Mouse (Mus musculus): ENCODE data around the gene Prcc.

Gene Prcc

GRCm38 (mm10) chr3:87885281-87886003, at the start of gene Prcc:
Prcc (minus strand) TSS chr3:87885608.
- peak; percentile 96 for DNase-seq

DNA sequence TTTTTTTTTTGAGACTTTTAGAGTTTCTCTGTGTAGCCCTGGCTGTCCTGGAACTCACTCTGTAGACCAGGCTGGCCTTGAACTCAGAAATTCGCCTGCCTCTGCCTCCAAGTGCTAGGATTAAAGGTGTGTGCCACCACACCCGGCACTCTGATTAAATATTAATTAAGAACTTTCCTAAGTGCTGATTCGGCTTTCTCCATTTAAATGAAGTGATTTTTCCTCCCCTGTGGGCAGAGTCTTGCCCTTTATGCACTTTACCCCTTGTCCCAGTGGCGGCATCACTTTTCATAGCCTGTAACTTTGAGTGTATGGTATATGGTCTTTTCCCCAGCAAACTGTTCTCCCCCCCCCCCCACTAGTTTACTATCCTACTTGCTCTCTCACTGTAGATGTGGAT, 49.8 kb upstream of the Prcc start:
- no peak for DNase-seq

GRCm38 (mm10) chr3:87934501-87934900, 49.1 kb upstream of the Prcc start:
- DNase-seq: no peak

GRCm38 (mm10) chr3:87934026-87934425, 48.6 kb upstream of the Prcc start:
- no peak for DNase-seq

DNA sequence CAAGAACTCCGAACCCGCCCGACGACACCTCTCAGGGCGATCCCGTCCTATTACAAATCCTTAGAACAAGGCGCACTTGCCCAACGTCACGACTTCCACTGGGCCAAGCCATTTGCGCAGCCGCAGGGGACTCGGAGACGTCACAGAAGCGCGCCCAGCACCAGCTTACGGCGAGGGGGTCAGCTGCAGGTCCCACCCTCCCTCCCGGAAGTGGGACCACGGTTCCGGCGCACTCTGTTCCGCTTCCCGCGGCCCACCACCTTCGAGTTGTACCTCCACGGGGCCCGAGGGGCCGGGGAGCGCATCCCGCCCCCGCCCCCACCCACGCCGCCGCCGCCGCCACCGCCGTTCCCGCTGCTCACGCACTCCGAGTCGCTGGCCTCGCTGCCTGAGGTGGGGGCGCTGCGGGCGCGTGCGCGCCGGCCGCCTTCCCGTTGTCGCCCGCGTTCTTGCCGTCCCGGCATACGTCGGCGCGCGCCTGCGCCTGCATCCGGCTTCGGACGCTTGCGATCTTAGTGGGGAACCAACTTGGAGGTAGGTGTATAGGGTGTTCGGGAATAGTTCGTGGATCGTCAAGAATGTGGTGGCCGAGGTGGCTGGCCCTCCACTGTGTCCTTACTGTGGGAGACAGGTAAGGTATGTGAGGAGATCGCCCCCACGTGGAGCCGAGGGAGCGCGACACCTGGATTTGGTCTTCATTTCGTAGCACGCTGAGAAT, 44.8 kb upstream of the Prcc start, which contains the start of the genes Isg20l2 and Rrnad1:
Gene Isg20l2, plus strand, starts transcription at position 237 of the 718 bp plus-strand sequence.
Gene Rrnad1, minus strand, starts transcription at position 640 of the 718 bp plus-strand sequence.
- DNase-seq: peak; percentile 97

GRCm38 (mm10) chr3:87929341-87930077, 44.1 kb upstream of the Prcc start:
- no peak for DNase-seq

- DNase-seq: no peak
Measured at GRCm38 (mm10) chr3:87927452-87927851, 42.0 kb upstream of the Prcc start.

DNA sequence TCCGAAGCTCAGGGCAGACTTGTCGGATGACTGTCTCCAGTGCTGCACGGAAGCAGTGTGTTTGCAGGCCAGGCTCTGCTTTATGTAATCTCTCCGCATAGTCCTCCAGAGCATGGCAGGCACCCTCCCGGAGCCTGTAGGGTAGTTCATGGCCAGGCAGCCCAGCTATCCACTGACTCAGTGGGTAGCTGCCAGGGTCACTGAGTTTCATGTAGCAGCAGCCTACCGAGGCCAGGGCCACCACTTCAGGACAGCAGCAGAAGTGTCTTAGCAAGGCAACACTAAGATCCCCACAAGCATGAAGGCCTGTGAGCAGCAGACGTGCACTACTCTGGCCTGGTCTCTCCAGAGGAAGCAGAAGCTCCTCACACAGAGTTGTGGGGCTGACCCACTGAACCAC, 39.6 kb upstream of the Prcc start:
- no peak for DNase-seq

DNA sequence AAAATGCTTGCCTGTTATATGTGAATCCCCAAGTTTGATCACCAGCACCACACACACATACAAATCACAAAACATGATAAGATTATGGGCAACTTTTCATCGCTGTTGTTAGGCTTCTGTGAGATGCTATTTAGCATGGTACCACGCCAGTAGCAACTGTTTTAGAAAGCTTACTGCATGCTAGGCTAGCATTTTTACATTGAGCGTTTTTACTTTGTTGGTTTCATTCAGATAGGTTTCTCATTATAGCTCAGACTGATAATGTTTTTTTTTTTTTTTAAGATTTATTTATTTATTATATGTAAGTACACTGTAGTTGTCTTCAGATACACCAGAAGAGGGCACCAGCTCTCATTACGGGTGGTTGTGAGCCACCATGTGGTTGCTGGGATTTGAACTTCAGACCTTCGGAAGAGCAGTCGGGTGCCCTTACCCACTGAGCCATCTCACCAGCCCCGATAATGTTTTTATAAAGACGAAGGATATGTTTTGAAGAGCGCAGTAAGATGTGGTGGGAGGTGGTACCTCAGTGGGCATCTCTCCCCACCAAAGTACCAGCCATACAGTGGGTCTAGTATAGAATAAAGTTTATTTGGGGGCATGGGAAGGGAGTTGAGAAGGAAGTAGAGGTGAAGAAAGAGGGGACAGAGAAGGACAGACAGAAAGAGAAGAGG, 35.0 kb upstream of the Prcc start:
- DNase-seq: peak; percentile 10

GRCm38 (mm10) chr3:87919336-87920108, 34.1 kb upstream of the Prcc start, which contains the start of gene Mrpl24:
Mrpl24 (plus strand) TSS chr3:87919506.
- DNase-seq: peak; percentile 85

GRCm38 (mm10) chr3:87918551-87918950, 33.1 kb upstream of the Prcc start:
- peak; percentile 15 for DNase-seq

GRCm38 (mm10) chr3:87916990-87917389, 31.6 kb upstream of the Prcc start:
- DNase-seq: peak; percentile 4

DNA sequence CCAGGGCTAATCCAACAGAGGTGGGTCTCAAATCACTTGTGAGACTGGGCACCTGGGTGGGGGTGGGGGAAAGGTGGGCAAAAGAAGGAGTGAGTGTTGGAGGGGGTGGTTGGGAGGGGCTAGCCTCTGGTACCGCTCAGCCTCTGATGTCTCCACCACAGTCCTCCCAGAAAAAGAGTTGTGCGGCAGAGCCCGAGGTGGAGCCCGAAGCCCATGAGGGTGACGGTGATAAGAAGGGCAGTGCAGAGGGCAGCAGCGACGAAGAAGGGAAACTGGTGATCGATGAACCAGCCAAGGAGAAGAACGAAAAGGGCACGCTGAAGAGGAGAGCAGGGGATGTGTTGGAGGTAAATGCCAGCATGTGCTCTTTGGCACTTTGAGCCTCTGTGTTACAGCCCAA, 28.5 kb upstream of the Prcc start:
- peak; percentile 26 for DNase-seq

- DNase-seq: no peak
Measured at GRCm38 (mm10) chr3:87913491-87913890, 28.1 kb upstream of the Prcc start.

DNA sequence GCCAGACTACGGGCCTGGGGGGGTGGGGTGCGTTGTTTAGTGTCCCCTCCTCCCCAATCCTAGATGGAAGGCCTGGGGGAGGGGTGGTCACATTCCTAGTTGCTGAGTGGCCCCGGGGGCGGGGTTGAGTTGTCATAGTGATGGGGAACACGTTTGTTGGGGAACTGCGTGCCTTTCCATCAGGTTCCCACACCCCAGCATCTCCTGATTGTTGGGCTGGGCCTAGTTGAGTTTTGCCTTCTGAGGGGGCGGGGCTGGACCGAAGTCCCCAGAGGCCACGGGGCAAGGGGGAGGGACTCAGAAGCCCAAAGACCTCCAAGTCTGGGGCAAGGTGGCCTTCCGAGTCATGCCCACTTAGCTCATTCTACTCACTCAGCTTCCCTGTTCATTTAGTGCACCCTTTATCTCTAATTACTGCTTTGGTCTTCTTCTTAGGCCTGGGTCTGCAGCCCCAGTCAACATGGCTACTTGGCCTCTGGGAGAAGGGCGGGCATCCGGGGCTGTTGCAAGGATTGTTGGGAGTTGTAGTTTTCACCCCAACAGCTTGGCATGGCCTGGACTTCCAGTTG, 25.2 kb upstream of the Prcc start:
- DNase-seq: peak; percentile 78

DNA sequence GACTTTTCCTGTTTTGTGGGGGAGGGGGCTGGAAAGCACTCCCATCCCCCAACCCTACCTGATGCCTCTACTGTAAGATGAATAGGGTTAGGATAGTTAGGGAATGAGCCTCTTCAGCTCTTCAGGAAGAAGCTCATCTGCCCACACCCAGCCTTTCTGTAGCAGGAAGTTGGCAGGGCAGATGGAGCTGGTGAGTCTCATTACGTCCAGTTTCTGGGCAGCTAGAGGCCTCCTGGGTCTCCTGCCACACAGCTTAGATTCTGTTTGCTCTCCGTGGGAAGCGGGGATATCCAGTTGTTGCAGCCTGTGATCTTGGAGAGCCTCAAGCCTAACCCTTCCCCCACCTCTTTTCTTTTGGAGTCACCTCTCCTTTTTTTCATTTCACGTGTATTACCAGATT, 24.5 kb upstream of the Prcc start:
- peak; percentile 46 for DNase-seq

GRCm38 (mm10) chr3:87909381-87909780, 24.0 kb upstream of the Prcc start:
- DNase-seq: peak; percentile 19

GRCm38 (mm10) chr3:87907906-87908305, 22.5 kb upstream of the Prcc start:
- peak; percentile 29 for DNase-seq

GRCm38 (mm10) chr3:87906981-87907857, 21.8 kb upstream of the Prcc start:
- DNase-seq: peak; percentile 67

- peak; percentile 80 for DNase-seq
Measured at GRCm38 (mm10) chr3:87906601-87906980, 21.2 kb upstream of the Prcc start.

Measured in cerebellum, adult 11-12 months (tissue).